Mouse (Mus musculus): ENCODE data around the gene Ifitm7. TPM values are rescaled to one million over a fixed set of nuclear protein-coding genes. Genes with fewer than 3 reads are reported as not detected.
"Not testable (repeated sequence)": the region's sequence is repeated elsewhere in the genome, so short reads cannot be mapped to it uniquely, and the experiment has no call there.

Ifitm7 gene
- polyA plus RNA-seq, 1 experiment from 2014 or later, result not detected

- Histone ChIP-seq H3K27ac (no peak overlapping the region), H3K4me2 (no peak overlapping the region), H3K4me1 (replicated peaks) (0 out of 2 replicates have a peak, but pooled peaks cover 3% of the 10 kb centered on the region), H3K4me3 (replicated peaks) (no peak overlapping the region), H3K9me3 (replicated peaks) (no peaks in the 10 kb centered on the region), H3K9ac (no peak overlapping the region), H3K36me3 (no peaks in the 10 kb centered on the region), H3K27me3 (no peaks in the 10 kb centered on the region)
- ATAC-seq (ENCODE audit: low read depth), result no peak
- DNase-seq, result no peak
- 35% methylated on average over 4 of the region's 4 CpGs for WGBS (ENCODE audit: insufficient replicate concordance)
Measured at GRCm38 (mm10) chr16:14005266-14005665, 18.6 kb upstream of the Ifitm7 start.

- no peak overlapping the region for H3K4me2 ChIP-seq
- no peaks in the 10 kb centered on the region for H3K9me3 ChIP-seq (replicated peaks)
- no peak overlapping the region for H3K9ac ChIP-seq
- no peaks in the 10 kb centered on the region for H3K27me3 ChIP-seq
- no peak overlapping the region for H3K4me3 ChIP-seq (replicated peaks)
- 45% methylated on average over 2 of the region's 2 CpGs for WGBS (ENCODE audit: insufficient replicate concordance)
- H3K4me1 ChIP-seq (replicated peaks), result 0 out of 2 replicates have a peak, but pooled peaks cover 3% of the 10 kb centered on the region
- 0 out of 2 replicates have a peak, but pooled peaks have one; percentile 18 for ATAC-seq (ENCODE audit: low read depth)
- H3K36me3 ChIP-seq, result no peaks in the 10 kb centered on the region
- no peak overlapping the region for H3K27ac ChIP-seq
- no peak for DNase-seq
Measured at GRCm38 (mm10) chr16:14004726-14005125, 18.0 kb upstream of the Ifitm7 start.

- Histone ChIP-seq H3K4me1 (replicated peaks) (0 out of 2 replicates have a peak, but pooled peaks cover 3% of the 10 kb centered on the region), H3K4me2 (no peak overlapping the region), H3K27me3 (no peaks in the 10 kb centered on the region), H3K4me3 (replicated peaks) (no peak overlapping the region), H3K36me3 (no peaks in the 10 kb centered on the region), H3K9ac (no peak overlapping the region), H3K9me3 (replicated peaks) (no peaks in the 10 kb centered on the region), H3K27ac (no peak overlapping the region)
- DNase-seq (no peak), ATAC-seq (ENCODE audit: low read depth) (peak; percentile 65)
- 32% methylated on average over 3 of the region's 3 CpGs for WGBS (ENCODE audit: insufficient replicate concordance)
Measured at GRCm38 (mm10) chr16:14004170-14004569, 17.5 kb upstream of the Ifitm7 start.

- ATAC-seq (ENCODE audit: low read depth), result no peak
- 39% methylated on average over 8 of the region's 8 CpGs for WGBS (ENCODE audit: insufficient replicate concordance)
- Histone ChIP-seq H3K4me1 (replicated peaks) (0 out of 2 replicates have a peak, but pooled peaks cover 3% of the 10 kb centered on the region), H3K36me3 (no peaks in the 10 kb centered on the region), H3K4me2 (no peak overlapping the region), H3K4me3 (replicated peaks) (no peak overlapping the region), H3K9me3 (replicated peaks) (no peaks in the 10 kb centered on the region), H3K27ac (no peak overlapping the region), H3K27me3 (no peaks in the 10 kb centered on the region), H3K9ac (no peak overlapping the region)
- no peak for DNase-seq
Measured at GRCm38 (mm10) chr16:14003386-14004130, 16.9 kb upstream of the Ifitm7 start.

GRCm38 (mm10) chr16:13994502-13994901 is 7.8 kb upstream of the Ifitm7 start:
- Histone ChIP-seq H3K4me1 (replicated peaks) (no peaks in the 10 kb centered on the region), H3K36me3 (no peaks in the 10 kb centered on the region), H3K27me3 (no peaks in the 10 kb centered on the region), H3K4me2 (no peak overlapping the region), H3K27ac (no peak overlapping the region), H3K9ac (no peak overlapping the region), H3K9me3 (replicated peaks) (no peaks in the 10 kb centered on the region), H3K4me3 (replicated peaks) (no peak overlapping the region)
- DNase-seq, result no peak
- WGBS (ENCODE audit: insufficient replicate concordance), result 41% methylated on average over 1 of the region's 1 CpGs
- ATAC-seq (ENCODE audit: low read depth), result no peak

GRCm38 (mm10) chr16:13994076-13994475 is 7.4 kb upstream of the Ifitm7 start:
- ATAC-seq (ENCODE audit: low read depth), result no peak
- no peaks in the 10 kb centered on the region for H3K27me3 ChIP-seq
- WGBS (ENCODE audit: insufficient replicate concordance), result 64% methylated on average over 1 of the region's 1 CpGs

GRCm38 (mm10) chr16:13992518-13993248 is 6.0 kb upstream of the Ifitm7 start:
- no peaks in the 10 kb centered on the region for H3K4me1 ChIP-seq (replicated peaks)
- no peaks in the 10 kb centered on the region for H3K36me3 ChIP-seq
- WGBS (ENCODE audit: insufficient replicate concordance), result 72% methylated on average over 11 of the region's 11 CpGs
- no peak overlapping the region for H3K27ac ChIP-seq
- H3K9ac ChIP-seq, result no peak overlapping the region
- no peak overlapping the region for H3K4me3 ChIP-seq (replicated peaks)
- H3K9me3 ChIP-seq (replicated peaks), result no peaks in the 10 kb centered on the region
- ATAC-seq (ENCODE audit: low read depth) (no peak), DNase-seq (no peak)
- H3K27me3 ChIP-seq, result no peaks in the 10 kb centered on the region
- no peak overlapping the region for H3K4me2 ChIP-seq

More at GRCm38 (mm10) chr16:13994076-13994475, 7.4 kb upstream of the Ifitm7 start:
- no peaks in the 10 kb centered on the region for H3K36me3 ChIP-seq
- no peak overlapping the region for H3K27ac ChIP-seq
- H3K9me3 ChIP-seq (replicated peaks), result no peaks in the 10 kb centered on the region
- no peaks in the 10 kb centered on the region for H3K4me1 ChIP-seq (replicated peaks)
- H3K4me2 ChIP-seq, result no peak overlapping the region
- H3K9ac ChIP-seq, result no peak overlapping the region
- H3K4me3 ChIP-seq (replicated peaks), result no peak overlapping the region
- DNase-seq, result no peak

GRCm38 (mm10) chr16:13986197-13986573 is 503 bp downstream of the Ifitm7 start:
- Histone ChIP-seq H3K4me1 (replicated peaks) (0 out of 2 replicates have a peak, but pooled peaks cover 3% of the 10 kb centered on the region), H3K27me3 (peaks cover 13% of the 10 kb centered on the region), H3K9ac (no peak overlapping the region), H3K4me3 (replicated peaks) (no peak overlapping the region), H3K27ac (no peak overlapping the region), H3K9me3 (replicated peaks) (no peaks in the 10 kb centered on the region), H3K4me2 (peak overlapping the region; percentile 62), H3K36me3 (no peaks in the 10 kb centered on the region)
- 52% methylated on average over 3 of the region's 3 CpGs for WGBS (ENCODE audit: insufficient replicate concordance)
- DNase-seq, result no peak
- ATAC-seq (ENCODE audit: low read depth), result no peak

- Histone ChIP-seq H3K4me1 (replicated peaks) (0 out of 2 replicates have a peak, but pooled peaks cover 3% of the 10 kb centered on the region), H3K4me2 (no peak overlapping the region), H3K9ac (no peak overlapping the region), H3K36me3 (no peaks in the 10 kb centered on the region), H3K27me3 (peaks cover 13% of the 10 kb centered on the region), H3K27ac (no peak overlapping the region), H3K4me3 (replicated peaks) (no peak overlapping the region), H3K9me3 (replicated peaks) (no peaks in the 10 kb centered on the region)
- ATAC-seq (ENCODE audit: low read depth) (no peak), DNase-seq (no peak)
- 71% methylated on average over 5 of the region's 5 CpGs for WGBS (ENCODE audit: insufficient replicate concordance)
Measured at GRCm38 (mm10) chr16:13983161-13983560, 3.5 kb downstream of the Ifitm7 start.

GRCm38 (mm10) chr16:13981726-13982125 is 5.0 kb downstream of the Ifitm7 start:
- H3K36me3 ChIP-seq; H3K4me3 ChIP-seq (replicated peaks); H3K4me1 ChIP-seq (replicated peaks); ATAC-seq (ENCODE audit: low read depth); H3K27me3 ChIP-seq; H3K9me3 ChIP-seq (replicated peaks); H3K27ac ChIP-seq; H3K4me2 ChIP-seq; DNase-seq; H3K9ac ChIP-seq: not testable (repeated sequence)
- WGBS (ENCODE audit: insufficient replicate concordance), result 61% methylated on average over 3 of the region's 3 CpGs

- H3K27ac ChIP-seq; H3K4me1 ChIP-seq (replicated peaks); H3K27me3 ChIP-seq; DNase-seq; H3K4me2 ChIP-seq; H3K4me3 ChIP-seq (replicated peaks); ATAC-seq (ENCODE audit: low read depth); H3K9me3 ChIP-seq (replicated peaks); H3K9ac ChIP-seq; H3K36me3 ChIP-seq: not testable (repeated sequence)
- 46% methylated on average over 1 of the region's 1 CpGs for WGBS (ENCODE audit: insufficient replicate concordance)
Measured at GRCm38 (mm10) chr16:13977026-13977425, 9.7 kb downstream of the Ifitm7 start.

All from liver, embryonic 13.5 days (tissue).